Mouse (Mus musculus) midbrain, postnatal 0 days (tissue): ENCODE measurements around the gene 6430548M08Rik. TPM values are rescaled to one million over a fixed set of nuclear protein-coding genes. Genes with fewer than 3 reads are reported as not detected.

Source experiments
- ATAC-seq: fragments of 200-750 bp; cut with Nextera tagmentation; 2 replicates; pipeline ENCODE4 v1.8.0; 2017; ENCODE audit warnings: moderate number of reproducible peaks, mild to moderate bottlenecking, moderate TSS enrichment, moderate library complexity; ENCODE audit not compliant: low FRiP score
- DNase-seq: peaks from one replicate; pipeline ENCODE4 v3.0.0-alpha.2; 2015; ENCODE audit warnings: low spot score
- H3K27ac ChIP-seq: fragments of 300-500 bp; sonication (generic); 2 replicates; pipeline ENCODE4 v1.5.1; 2014; ENCODE audit warnings: low read depth, mild to moderate bottlenecking, low read length, mixed read lengths
- H3K27me3 ChIP-seq: fragments of 300-500 bp; sonication (generic); 2 replicates; pipeline ENCODE4 v1.6.1; 2014; ENCODE audit warnings: low read length, control low read depth, mixed read lengths; ENCODE audit not compliant: insufficient read depth
- H3K36me3 ChIP-seq: fragments of 300-500 bp; sonication (generic); 2 replicates; pipeline ENCODE4 v1.6.1; 2014; ENCODE audit warnings: low read length, control low read depth, mixed read lengths; ENCODE audit not compliant: insufficient read depth
- H3K4me1 ChIP-seq: fragments of 300-500 bp; sonication (generic); 2 replicates; pipeline ENCODE4 v1.6.1; 2014; ENCODE audit warnings: mild to moderate bottlenecking, control low read depth, antibody characterized with exemption, low read length, mixed read lengths; ENCODE audit not compliant: insufficient read depth
- H3K4me2 ChIP-seq: fragments of 300-500 bp; sonication (generic); 2 replicates; pipeline ENCODE4 v1.6.1; 2014; ENCODE audit warnings: low read depth, mild to moderate bottlenecking, low read length, mixed read lengths; ENCODE audit not compliant: poor library complexity, severe bottlenecking
- H3K4me3 ChIP-seq: fragments of 300-500 bp; sonication (generic); 2 replicates; pipeline ENCODE4 v1.5.1; 2014; ENCODE audit warnings: low read depth, mild to moderate bottlenecking, low read length, moderate library complexity
- H3K9ac ChIP-seq: fragments of 300-500 bp; sonication (generic); replicated peaks from 2 replicates; pipeline ENCODE4 v1.6.1; 2014; ENCODE audit warnings: mild to moderate bottlenecking, low read length, moderate library complexity, mixed read lengths; ENCODE audit not compliant: poor library complexity, severe bottlenecking
- H3K9me3 ChIP-seq: fragments of 300-500 bp; sonication (generic); 2 replicates; pipeline ENCODE4 v1.6.1; 2016; ENCODE audit warnings: low read length, control low read depth
- CTCF ChIP-seq: IDR thresholded peaks from 2 replicates; pipeline ENCODE4 v1.5.1; 2016; ENCODE audit warnings: antibody characterized with exemption, mild to moderate bottlenecking
- WGBS: fragments of 180-500 bp; shearing (Covaris S2); extraction: QIAGEN DNeasy Blood & Tissue Kit; methylation state at CpG from one replicate; pipeline ENCODE4 v1.1.7; 2014; 5-methylcytosine and 5-hydroxymethylcytosine counted together
- polyA plus RNA-seq: library from polyadenylated mRNA; unstranded; fragments of >200 nt; fragmentation: Nextera tagmentation; extraction: Ambion mirVana; gene quantifications from 2 replicates; pipeline ENCODE4 v1.2.1, GENCODE M21; 2015
- total RNA-seq: library from RNA; depleted of rRNA; stranded (reverse); fragments of >200 nt; gene quantifications from 2 replicates; pipeline ENCODE4 v1.2.3, GENCODE M21; 2014

Gene 6430548M08Rik
- total and polyA plus RNA-seq, 2 experiments from 2014 or later: 40.5 to 69.7 TPM

DNA sequence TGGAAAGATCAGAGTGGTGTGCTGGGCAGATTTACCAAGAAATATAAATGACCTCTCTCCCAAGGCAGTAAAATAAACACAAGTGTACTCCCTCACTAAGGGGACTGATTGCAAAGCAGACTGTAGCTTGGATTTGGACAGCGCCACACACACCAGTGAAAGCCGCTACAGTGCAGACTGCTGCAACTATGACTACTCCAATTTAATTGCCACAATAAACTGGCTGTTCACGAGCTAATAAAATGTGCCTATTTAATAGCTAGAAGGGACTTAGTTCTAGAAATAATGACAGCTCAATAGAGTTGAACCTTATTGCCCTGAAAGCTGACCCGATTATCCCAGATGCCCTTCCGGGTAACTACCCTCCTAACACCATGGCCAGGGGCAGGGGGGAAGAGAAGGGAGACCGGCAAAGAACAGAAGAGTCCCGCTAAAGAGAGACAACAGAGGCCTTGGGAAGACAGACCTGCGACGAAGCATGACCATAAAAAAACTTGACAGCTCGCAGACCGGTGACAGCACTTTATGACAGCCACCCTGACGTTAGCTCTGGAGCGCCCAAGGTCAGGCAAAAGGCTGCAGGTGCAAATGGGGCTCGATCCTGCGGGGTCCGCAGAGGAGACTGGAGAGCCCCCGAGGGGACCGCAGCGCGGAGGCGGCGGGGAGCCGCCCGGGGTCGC lies 13.4 kb upstream of the 6430548M08Rik start:
- peak; percentile 24; the same call in 1 of the 2 replicates for ATAC-seq
- no peak for TF ChIP-seq CTCF
- 7% methylated on average over 25 of the region's 25 CpGs for WGBS

DNA sequence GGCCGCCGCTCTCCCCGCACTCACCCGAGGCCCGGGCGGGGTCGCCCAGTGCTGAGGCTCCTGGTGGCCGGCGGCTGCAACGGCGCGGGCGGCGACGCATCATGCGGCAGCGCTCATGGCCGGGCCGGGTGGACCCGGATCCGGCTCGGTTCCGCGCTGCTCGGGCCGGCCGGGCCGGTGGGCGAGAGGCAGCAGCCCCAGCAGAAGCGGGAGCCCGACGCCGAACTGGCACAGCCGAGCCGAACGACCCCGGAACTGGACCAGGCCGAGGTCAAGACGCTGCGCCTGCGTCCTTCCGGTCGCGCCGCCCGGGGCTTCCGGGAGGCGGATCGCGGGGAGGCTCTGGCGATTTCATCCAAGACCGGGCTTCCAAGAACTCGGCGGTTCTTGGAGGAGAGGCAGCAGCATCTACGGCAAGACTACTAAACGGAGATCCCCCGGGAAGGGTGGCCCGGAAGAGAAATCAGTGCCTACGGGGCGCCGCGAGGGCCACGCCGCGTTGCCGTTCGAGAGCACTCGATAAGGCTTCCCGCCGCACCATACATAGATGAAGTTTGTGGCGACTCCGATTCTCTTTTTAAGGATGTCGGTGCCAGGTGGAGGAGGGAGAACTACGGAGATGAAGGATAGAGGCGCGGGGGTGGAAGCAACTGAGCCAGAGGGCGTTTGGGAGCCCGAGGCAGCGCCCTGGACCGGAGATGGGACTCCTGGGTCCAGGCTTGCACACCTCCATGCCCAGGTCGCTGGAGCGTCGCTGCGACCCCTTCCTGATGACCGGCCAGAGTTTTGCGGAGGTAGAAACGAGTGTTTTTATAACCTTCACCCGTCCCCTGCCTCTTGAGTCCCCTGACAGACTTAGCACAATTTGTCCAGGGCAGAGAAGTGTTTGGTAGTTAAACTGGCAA lies 12.6 kb upstream of the 6430548M08Rik start, which contains the start of gene Zdhhc7:
TSS of gene Zdhhc7 (minus strand) at position 415 of the 905 bp plus-strand sequence.
- Histone ChIP-seq H3K4me3 (peak within 1 kb of the TSS; percentile 94), H3K4me1 (peaks cover 16% of the 10 kb centered on the region; the same call in 1 of the 2 replicates), H3K4me2 (peak within 1 kb of the TSS; percentile 88), H3K27ac (peak within 1 kb of the TSS; percentile 90), H3K9me3 (no peaks in the 10 kb centered on the region), H3K27me3 (no peaks in the 10 kb centered on the region), H3K36me3 (no peaks in the 10 kb centered on the region; the same call in 1 of the 2 replicates), H3K9ac (peak within 1 kb of the TSS; percentile 92)
- no peak; the same call in 1 of the 2 replicates for TF ChIP-seq CTCF
- under 1% methylated on average over 80 of the region's 88 CpGs for WGBS
- DNase-seq (peak; percentile 86), ATAC-seq (peak; percentile 78)

More for the DNA sequence above, 13.4 kb upstream of the 6430548M08Rik start:
- H3K4me3 ChIP-seq: peak overlapping the region; percentile 94
- H3K4me1 ChIP-seq: peaks cover 16% of the 10 kb centered on the region; the same call in 1 of the 2 replicates
- no peaks in the 10 kb centered on the region for H3K27me3 ChIP-seq
- peak overlapping the region; percentile 88 for H3K4me2 ChIP-seq
- H3K9ac ChIP-seq: peak overlapping the region; percentile 92
- no peak for DNase-seq
- H3K9me3 ChIP-seq: no peaks in the 10 kb centered on the region
- no peaks in the 10 kb centered on the region; the same call in 1 of the 2 replicates for H3K36me3 ChIP-seq
- peak overlapping the region; percentile 90 for H3K27ac ChIP-seq

DNA sequence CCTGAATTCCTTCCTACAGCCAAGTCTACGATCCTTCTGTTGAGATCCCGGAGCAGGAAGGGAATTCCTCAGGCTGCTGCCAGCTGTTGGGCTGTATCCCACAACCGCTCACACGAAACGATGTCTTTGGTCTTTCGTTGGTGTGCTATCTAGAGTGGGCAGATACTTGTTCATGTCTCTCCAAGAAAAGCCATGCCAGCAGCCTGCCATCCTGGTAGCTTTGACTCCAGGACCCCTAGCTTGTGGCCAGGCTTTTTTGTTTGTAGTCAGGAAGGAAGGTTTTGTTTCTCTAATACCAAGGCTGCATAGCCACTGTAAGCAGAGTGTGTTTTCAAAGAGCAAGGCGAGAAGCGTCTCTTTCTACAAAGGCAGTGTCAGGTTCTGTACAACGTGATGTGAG lies 10.0 kb upstream of the 6430548M08Rik start:
- H3K4me3 ChIP-seq: no peak overlapping the region
- no peaks in the 10 kb centered on the region for H3K27me3 ChIP-seq
- 0 out of 2 replicates have a peak overlapping the region, but pooled peaks have one; percentile 8 for H3K9ac ChIP-seq
- ATAC-seq (no peak), DNase-seq (no peak)
- H3K4me1 ChIP-seq: peaks cover 16% of the 10 kb centered on the region; the same call in 1 of the 2 replicates
- no peaks in the 10 kb centered on the region; the same call in 1 of the 2 replicates for H3K36me3 ChIP-seq
- no peak overlapping the region for H3K27ac ChIP-seq
- no peaks in the 10 kb centered on the region for H3K9me3 ChIP-seq
- no peak for TF ChIP-seq CTCF
- no peak overlapping the region for H3K4me2 ChIP-seq
- WGBS: 96% methylated on average over 9 of the region's 9 CpGs

DNA sequence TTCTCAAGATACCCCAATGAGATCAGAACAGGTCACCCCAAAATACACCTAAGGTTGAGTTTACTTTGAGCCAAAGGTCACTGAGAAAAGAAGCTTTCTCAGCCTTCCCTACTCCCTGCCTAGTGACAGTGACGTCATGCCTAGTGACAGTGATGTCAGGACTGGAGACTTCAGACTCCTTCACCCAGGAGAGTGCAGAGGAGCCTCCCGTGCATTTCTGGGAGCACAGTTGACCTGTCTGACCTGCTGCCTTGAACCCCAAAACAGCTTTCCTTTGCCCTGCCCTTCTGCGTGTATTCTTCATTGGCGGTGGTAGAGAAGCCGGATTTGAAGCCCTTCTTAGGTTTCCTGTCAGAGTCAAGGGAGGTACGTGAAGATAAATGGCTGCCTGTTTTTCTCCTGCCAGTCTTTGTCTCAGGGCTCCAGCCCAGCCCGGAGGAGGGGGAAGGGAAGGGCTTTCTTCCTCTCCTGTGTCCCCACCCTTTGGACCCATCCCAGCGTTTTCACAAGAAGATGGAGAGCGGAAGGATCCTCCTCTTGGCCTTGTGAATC lies 9.2 kb upstream of the 6430548M08Rik start:
- H3K9me3 ChIP-seq: no peaks in the 10 kb centered on the region
- H3K27me3 ChIP-seq: no peaks in the 10 kb centered on the region
- WGBS: 69% methylated on average over 9 of the region's 9 CpGs
- H3K36me3 ChIP-seq: no peaks in the 10 kb centered on the region; the same call in 1 of the 2 replicates
- H3K27ac ChIP-seq: no peak overlapping the region
- DNase-seq (no peak), ATAC-seq (no peak)
- peaks cover 16% of the 10 kb centered on the region; the same call in 1 of the 2 replicates for H3K4me1 ChIP-seq
- no peak for TF ChIP-seq CTCF
- no peak overlapping the region for H3K4me2 ChIP-seq
- no peak overlapping the region for H3K9ac ChIP-seq
- H3K4me3 ChIP-seq: no peak overlapping the region

DNA sequence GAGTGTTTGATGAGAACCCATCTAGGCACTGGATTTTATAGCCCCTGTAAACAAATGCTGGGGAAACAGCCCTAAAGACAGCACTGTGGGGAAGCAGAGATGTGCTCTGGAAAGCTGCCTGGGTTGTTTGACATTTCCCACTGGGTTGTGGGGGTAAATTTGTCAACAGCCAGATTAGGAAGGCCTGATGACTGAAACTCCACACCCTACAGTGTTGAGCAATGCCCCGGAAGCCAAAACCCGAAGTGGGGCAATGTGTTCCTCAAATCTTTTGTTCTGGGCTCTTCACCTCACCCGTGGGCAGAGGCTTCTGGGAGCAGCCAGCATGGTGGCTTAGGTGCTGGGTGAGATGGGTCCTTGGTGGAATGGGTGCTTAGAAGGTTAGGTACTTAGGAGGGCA lies 4.8 kb upstream of the 6430548M08Rik start:
- no peak overlapping the region for H3K4me3 ChIP-seq
- WGBS: 66% methylated on average over 3 of the region's 3 CpGs

More for the DNA sequence above, 4.8 kb upstream of the 6430548M08Rik start:
- no peak overlapping the region for H3K9ac ChIP-seq
- H3K27ac ChIP-seq: no peak overlapping the region
- ATAC-seq (no peak), DNase-seq (no peak)
- no peak overlapping the region for H3K4me2 ChIP-seq
- no peak for TF ChIP-seq CTCF
- H3K4me1 ChIP-seq: no peaks in the 10 kb centered on the region
- no peaks in the 10 kb centered on the region for H3K9me3 ChIP-seq
- no peaks in the 10 kb centered on the region for H3K27me3 ChIP-seq
- no peaks in the 10 kb centered on the region; the same call in 1 of the 2 replicates for H3K36me3 ChIP-seq
